Mouse (Mus musculus): ENCODE measurements at regions not wholly inside any gene's neighbourhood (a gene's known extent, or its start where the extent isn't known, plus 50 kb on each side); places are given as distances from the start of the nearest gene placed in this dataset.

- DNase-seq = no peak
Measured at GRCm38 (mm10) chr7:68579216-68579615, 169.8 kb downstream of the Arrdc4 start.

GRCm38 (mm10) chr7:68571315-68571714, 177.7 kb downstream of the Arrdc4 start:
- no peak for DNase-seq

- DNase-seq = no peak
Measured at GRCm38 (mm10) chr7:68568127-68568510, 180.9 kb downstream of the Arrdc4 start.

- DNase-seq = no peak
Measured at GRCm38 (mm10) chr7:68567452-68568126, 181.5 kb downstream of the Arrdc4 start.

GRCm38 (mm10) chr7:68559440-68560343, 189.3 kb downstream of the Arrdc4 start:
- no peak for DNase-seq

GRCm38 (mm10) chr7:68550330-68550729, 198.7 kb downstream of the Arrdc4 start:
- DNase-seq = no peak

GRCm38 (mm10) chr7:68548176-68548575, 200.9 kb downstream of the Arrdc4 start:
- no peak for DNase-seq

GRCm38 (mm10) chr7:68544136-68544535, 204.9 kb downstream of the Arrdc4 start:
- DNase-seq = no peak

GRCm38 (mm10) chr7:68509096-68509495, 235.5 kb downstream of the Fam169b start:
- DNase-seq = peak; percentile 23

- peak; percentile 7 for DNase-seq
Measured at GRCm38 (mm10) chr7:68491143-68491810, 217.6 kb downstream of the Fam169b start.

GRCm38 (mm10) chr7:68486676-68487075, 213.0 kb downstream of the Fam169b start:
- DNase-seq = no peak

- DNase-seq = no peak
Measured at GRCm38 (mm10) chr7:68482553-68482952, 208.9 kb downstream of the Fam169b start.

- peak; percentile 75 for DNase-seq
Measured at GRCm38 (mm10) chr7:68480770-68481169, 207.1 kb downstream of the Fam169b start.

- DNase-seq = no peak
Measured at GRCm38 (mm10) chr7:68480336-68480735, 206.7 kb downstream of the Fam169b start.

GRCm38 (mm10) chr7:68478044-68478443, 204.4 kb downstream of the Fam169b start:
- DNase-seq = peak; percentile 7

GRCm38 (mm10) chr7:68472800-68473199, 199.2 kb downstream of the Fam169b start:
- no peak for DNase-seq

GRCm38 (mm10) chr7:68470983-68471382, 197.3 kb downstream of the Fam169b start:
- no peak for DNase-seq

- DNase-seq = no peak
Measured at GRCm38 (mm10) chr7:68468574-68468973, 194.9 kb downstream of the Fam169b start.

- DNase-seq = no peak
Measured at GRCm38 (mm10) chr7:68457842-68458241, 184.2 kb downstream of the Fam169b start.

GRCm38 (mm10) chr7:68455451-68455850, 181.8 kb downstream of the Fam169b start:
- no peak for DNase-seq

GRCm38 (mm10) chr7:68453028-68453692, 179.5 kb downstream of the Fam169b start:
- DNase-seq = no peak

GRCm38 (mm10) chr7:68444426-68445095, 170.9 kb downstream of the Fam169b start:
- no peak for DNase-seq
